Mouse (Mus musculus) mature B cell (primary cell): ENCODE data around the gene Gm10800.
"Not testable (repeated sequence)": the region's sequence is repeated elsewhere in the genome, so short reads cannot be mapped to it uniquely, and the experiment has no call there.

Experiments used
- in situ Hi-C: fragments of 300-500 bp; cut with MboI; formaldehyde crosslinking; loops from 2 replicates; pipeline ENCODE4 v1.14.3; 2019

Gene Gm10800

GRCm38 (mm10) chr2:98667201-98667600 lies at the start of gene Gm10800:
TSS of gene Gm10800 (minus strand) at chr2:98667301.
- in situ Hi-C loops, result not testable (repeated sequence)

DNA sequence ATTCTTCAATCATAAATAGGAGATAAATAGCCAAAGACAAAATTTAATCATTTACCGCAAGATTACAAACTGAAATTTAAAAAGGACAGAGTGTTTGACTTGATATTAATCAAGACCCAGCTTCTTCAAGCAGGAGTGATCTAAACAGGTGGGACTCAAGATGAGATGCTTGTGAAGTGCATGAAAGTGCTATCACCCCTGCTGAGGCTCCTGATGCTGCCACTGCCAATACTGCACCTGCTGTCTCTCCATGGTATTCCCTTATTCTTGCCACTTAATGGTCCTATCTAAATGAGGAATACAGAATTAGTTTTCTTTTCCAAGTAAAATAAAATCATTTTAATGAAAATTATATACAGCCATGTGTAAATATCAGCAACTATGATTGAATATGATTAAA lies 30.4 kb upstream of the Gm10800 start:
- in situ Hi-C loops, result no loop called here

DNA sequence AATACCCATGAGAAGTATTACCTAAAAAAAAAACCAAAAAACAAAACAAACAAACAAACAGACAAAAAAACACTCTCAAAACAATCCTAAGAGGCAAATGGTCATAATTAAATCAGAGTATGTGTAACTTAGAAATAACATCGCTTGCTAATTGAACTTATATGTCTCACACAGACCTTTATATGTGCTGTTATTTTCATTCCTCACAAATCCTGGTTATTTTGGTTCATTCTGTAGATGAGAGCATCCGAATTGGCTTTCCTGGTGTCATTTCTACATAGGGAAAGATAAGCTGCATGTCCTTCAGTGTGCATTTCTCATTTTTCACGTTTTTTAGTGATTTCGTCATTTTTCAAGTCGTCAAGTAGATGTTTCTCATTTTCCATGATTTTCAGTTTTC lies 5.2 kb downstream of the Gm10800 start, which contains the start of gene Gm10801:
Gm10801 (plus strand) TSS at position 301 of the 400 bp plus-strand sequence.
- in situ Hi-C loops, result not testable (repeated sequence)
